8 mouse cellular contexts compared by ENCODE assay signal in genomic region chr6:128295876-128296749, GRCm38 (mm10). TPM values are rescaled to one million over a fixed set of nuclear protein-coding genes. Genes with fewer than 3 reads are reported as not detected.
DNase-seq lines count a peak whose midpoint lies in the region; ATAC-seq and TF ChIP-seq lines count a peak whose summit lies in the region.
"Had no signal": no experiment of that assay in that cellular context is flagged by ENCODE, and none has a peak within 500 bp of the region (broad histone marks: within the 10 kb centered on the region; RNA-seq: fewer than 3 reads in every experiment).

No protein-coding gene starts in this region.

- peak overlapping the region; percentile 41; the same call in 1 of the 2 replicates for H3K27ac ChIP-seq in hindbrain, postnatal 0 days
- no peak overlapping the region for H3K27ac ChIP-seq in liver, embryonic 13.5 days
- H3K27ac ChIP-seq: neural tube, embryonic 12.5 days had no signal

- H3K9ac ChIP-seq in hindbrain, postnatal 0 days (replicated peaks; ENCODE audit: low read length): no peak overlapping the region
- no peak overlapping the region for H3K9ac ChIP-seq in liver, embryonic 13.5 days
- H3K9ac ChIP-seq: neural tube, embryonic 12.5 days had no signal

- ATAC-seq in hindbrain, postnatal 0 days: peak; percentile 67
- peak; percentile 65 for ATAC-seq in liver, embryonic 13.5 days (ENCODE audit: low read depth)

- H3K4me1 ChIP-seq in hindbrain, postnatal 0 days (ENCODE audit: insufficient read depth, low read length): peaks cover 19% of the 10 kb centered on the region
- peaks cover 10% of the 10 kb centered on the region; the same call in 1 of the 2 replicates for H3K4me1 ChIP-seq in liver, embryonic 13.5 days (replicated peaks)

- no peak overlapping the region for H3K4me2 ChIP-seq in hindbrain, postnatal 0 days (ENCODE audit: low read depth, low read length)
- H3K4me2 ChIP-seq in liver, embryonic 13.5 days: no peak overlapping the region
- H3K4me2 ChIP-seq: neural tube, embryonic 12.5 days had no signal

- peak; percentile 51 for DNase-seq in Muller cell, postnatal 12 days (ENCODE audit: inconsistent ontology term)
- DNase-seq in adrenal gland, postnatal 36 days: peak; percentile 58 to 74
- DNase-seq in gastrocnemius, postnatal 10 days: peak; percentile 56
- DNase-seq in hindbrain, postnatal 0 days (ENCODE audit: low spot score): peak; percentile 78
- DNase-seq in liver, embryonic 13.5 days: no peak
- peak; percentile 63 for DNase-seq in testis, postnatal 10 days (ENCODE audit: low spot score)
- no peak for DNase-seq in natural killer cell, adult 2 months (ENCODE audit: low spot score in 2 of 2)

- TF ChIP-seq CTCF in hindbrain, postnatal 0 days (IDR thresholded peaks at IDR 0.05; ENCODE audit: low read depth): no peak

- H3K9me3 ChIP-seq in hindbrain, postnatal 0 days (ENCODE audit: low read length): no peaks in the 10 kb centered on the region
- no peaks in the 10 kb centered on the region for H3K9me3 ChIP-seq in liver, embryonic 13.5 days (replicated peaks)
- H3K9me3 ChIP-seq: neural tube, embryonic 12.5 days had no signal

- H3K36me3 ChIP-seq in hindbrain, postnatal 0 days (ENCODE audit: insufficient read depth, low read length): no peaks in the 10 kb centered on the region
- no peaks in the 10 kb centered on the region for H3K36me3 ChIP-seq in liver, embryonic 13.5 days
- H3K36me3 ChIP-seq: neural tube, embryonic 12.5 days had no signal

- WGBS in hindbrain, postnatal 0 days: 23% methylated on average over 6 of the region's 6 CpGs
- 29% methylated on average over 6 of the region's 6 CpGs for WGBS in liver, embryonic 13.5 days (ENCODE audit: insufficient replicate concordance)

- no peak overlapping the region for H3K4me3 ChIP-seq in hindbrain, postnatal 0 days (ENCODE audit: low read length)
- H3K4me3 ChIP-seq in liver, embryonic 13.5 days (replicated peaks): no peak overlapping the region
- H3K4me3 ChIP-seq: neural tube, embryonic 12.5 days had no signal

- H3K27me3 ChIP-seq in hindbrain, postnatal 0 days (ENCODE audit: insufficient read depth, low read length): peaks cover 12% of the 10 kb centered on the region; the same call in 1 of the 2 replicates
- H3K27me3 ChIP-seq in liver, embryonic 13.5 days: peaks cover 47% of the 10 kb centered on the region

RNA-seq across cellular contexts. Expression of gene Tead4, which starts 4.5 kb away (rescaled TPM):
- total RNA-seq in adrenal gland, postnatal 36 days (2021): 1 to 10 TPM; 1.7 to 3.2 TPM
- 10 to 100 TPM; 13.2 to 14.5 TPM for total RNA-seq in gastrocnemius, postnatal 10 days (2021)
- total RNA-seq in hindbrain, postnatal 0 days (2014; rRNA removed): 0.84 and 0.97 TPM in 2 replicates
- 0.45 and 0.77 TPM in 2 replicates for polyA plus RNA-seq in hindbrain, postnatal 0 days (2015; fragmentation: Nextera tagmentation; extraction: Ambion mirVana)
- 0.46 and 0.77 TPM in 2 replicates for polyA plus RNA-seq in liver, embryonic 13.5 days (2015; fragmentation: Nextera tagmentation; extraction: Ambion mirVana)

RNA-seq across cellular contexts. Expression of gene Tulp3, which starts 59.5 kb away (rescaled TPM):
- 10 to 100 TPM; 35.0 to 44.2 TPM for total RNA-seq in adrenal gland, postnatal 36 days (2021)
- 10 to 100 TPM in 1 of 2 experiments, 1 to 10 TPM in 1; 10.0 to 13.0 TPM for total RNA-seq in gastrocnemius, postnatal 10 days (2021)
- 12.8 and 16.4 TPM in 2 replicates for total RNA-seq in hindbrain, postnatal 0 days (2014; rRNA removed)
- polyA plus RNA-seq in hindbrain, postnatal 0 days (2015; fragmentation: Nextera tagmentation; extraction: Ambion mirVana): 15.8 and 17.5 TPM in 2 replicates
- polyA plus RNA-seq in liver, embryonic 13.5 days (2015; fragmentation: Nextera tagmentation; extraction: Ambion mirVana): 2.5 TPM in 2 replicates

Comparison
In these comparisons a context has a peak if more than half of its experiments do, and no peak if none do; other contexts are left out.
1. DNase-seq: peak in Muller cell, postnatal 12 days (single experiment), adrenal gland, postnatal 36 days (2 of 2), gastrocnemius, postnatal 10 days (single experiment), hindbrain, postnatal 0 days (single experiment) and testis, postnatal 10 days (single experiment); none in liver, embryonic 13.5 days (single experiment) and natural killer cell, adult 2 months (0 of 2).